Mouse (Mus musculus) myocyte (in vitro differentiated cells): ENCODE measurements around the gene Efcab7.

ENCODE experiments used
- E2F4 ChIP-seq: IDR thresholded peaks from one replicate; pipeline ENCODE4 v1.6.1; 2011; ENCODE audit warnings: mild to moderate bottlenecking, control low read depth, moderate library complexity; ENCODE audit not compliant: insufficient read depth
- TCF12 ChIP-seq: IDR thresholded peaks from one replicate; pipeline ENCODE4 v1.6.1; 2011; ENCODE audit warnings: mild to moderate bottlenecking, control low read depth; ENCODE audit not compliant: poor library complexity, insufficient read depth, severe bottlenecking

DNA sequence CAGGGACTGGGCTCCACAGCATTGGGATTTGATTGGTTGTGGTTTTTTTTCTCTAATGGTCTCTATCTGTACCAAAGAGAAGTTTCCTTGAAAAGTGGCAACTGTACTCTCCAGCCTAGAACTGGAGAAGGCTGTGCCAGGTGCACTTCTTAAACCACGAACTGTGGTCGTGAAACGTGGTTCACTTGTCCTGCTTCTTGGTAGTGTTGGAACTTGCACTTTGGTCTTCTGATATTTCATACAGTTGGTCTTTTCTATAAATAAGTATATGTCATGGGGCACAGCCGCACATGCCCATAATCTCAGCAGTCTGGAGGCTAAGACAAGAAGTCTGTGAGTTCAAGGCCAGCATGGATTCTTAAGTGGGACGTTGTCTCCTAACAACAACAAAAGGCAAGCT lies 107.3 kb downstream of the Efcab7 start:
- TF ChIP-seq E2F4, result no peak
- TF ChIP-seq TCF12, result no peak
